Mouse (Mus musculus) forebrain, embryonic 11.5 days (tissue): ENCODE results near the gene Itpr1. TPM values are rescaled to one million over a fixed set of nuclear protein-coding genes. Genes with fewer than 3 reads are reported as not detected.

Experiments used
- ATAC-seq: fragments of 200-750 bp; cut with Nextera tagmentation; replicated peaks from 2 replicates; pipeline ENCODE4 v1.8.0; 2017; ENCODE audit warnings: moderate TSS enrichment; ENCODE audit not compliant: low FRiP score
- DNase-seq: peaks from one replicate; pipeline ENCODE4 v3.0.0-alpha.2; 2017; ENCODE audit warnings: low spot score
- H3K27ac ChIP-seq: fragments of 300-500 bp; sonication (generic); 2 replicates; pipeline ENCODE4 v1.5.1; 2014; ENCODE audit warnings: low read depth, low read length
- H3K27me3 ChIP-seq: fragments of 300-500 bp; sonication (generic); 2 replicates; pipeline ENCODE4 v1.6.1; 2014; ENCODE audit warnings: mild to moderate bottlenecking, low read length, mixed read lengths; ENCODE audit not compliant: control insufficient read depth, insufficient read depth
- H3K36me3 ChIP-seq: fragments of 300-500 bp; sonication (generic); 2 replicates; pipeline ENCODE4 v1.6.1; 2014; ENCODE audit warnings: mild to moderate bottlenecking, low read length, moderate library complexity, mixed read lengths; ENCODE audit not compliant: control insufficient read depth, insufficient read depth
- H3K4me1 ChIP-seq: fragments of 300-500 bp; sonication (generic); replicated peaks from 2 replicates; pipeline ENCODE4 v1.6.1; 2014; ENCODE audit warnings: low read length, mixed read lengths; ENCODE audit not compliant: control insufficient read depth, insufficient read depth
- H3K4me2 ChIP-seq: fragments of 300-500 bp; sonication (generic); 2 replicates; pipeline ENCODE4 v1.6.1; 2014; ENCODE audit warnings: low read depth, mild to moderate bottlenecking, low read length, moderate library complexity, mixed read lengths; ENCODE audit not compliant: severe bottlenecking
- H3K4me3 ChIP-seq: fragments of 300-500 bp; sonication (generic); 2 replicates; pipeline ENCODE4 v1.5.1; 2014; ENCODE audit warnings: low read depth, low read length
- H3K9ac ChIP-seq: fragments of 300-500 bp; sonication (generic); 2 replicates; pipeline ENCODE4 v1.6.1; 2014; ENCODE audit warnings: low read length
- H3K9me3 ChIP-seq: fragments of 300-500 bp; sonication (generic); 2 replicates; pipeline ENCODE4 v1.6.1; 2016; ENCODE audit warnings: low read length, mixed read lengths; ENCODE audit not compliant: control insufficient read depth
- WGBS: fragments of 180-500 bp; shearing (Covaris S2); extraction: QIAGEN DNeasy Blood & Tissue Kit; methylation state at CpG from one replicate; pipeline ENCODE4 v1.1.7; 2014; 5-methylcytosine and 5-hydroxymethylcytosine counted together
- polyA plus RNA-seq: library from polyadenylated mRNA; unstranded; fragments of >200 nt; fragmentation: Nextera tagmentation; extraction: Ambion mirVana; gene quantifications from 2 replicates; pipeline ENCODE4 v1.2.1, GENCODE M21; 2014

Itpr1 gene
- polyA plus RNA-seq, 1 experiment from 2014 or later: 8.1 TPM

DNA sequence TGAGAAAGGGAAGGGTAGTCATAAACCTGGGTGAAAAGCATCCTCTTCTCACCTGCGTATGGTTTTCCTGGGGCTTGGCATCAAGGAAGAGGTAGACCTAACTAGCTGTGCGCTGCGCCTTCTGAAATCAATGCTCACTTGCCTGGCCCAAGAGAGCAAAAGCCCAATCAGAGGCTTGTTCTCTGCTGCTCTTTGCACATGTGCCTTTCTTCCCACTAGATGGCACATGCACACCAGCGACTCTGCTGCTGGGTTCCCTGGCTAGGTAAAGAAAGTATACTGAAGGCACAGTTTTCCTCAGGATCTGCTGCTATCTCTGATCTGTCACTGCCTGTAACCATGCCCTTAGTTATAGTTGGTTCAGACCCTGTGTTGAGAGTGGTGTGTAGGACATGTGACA lies 154.5 kb downstream of the Itpr1 start:
- H3K36me3 ChIP-seq: no peaks in the 10 kb centered on the region
- DNase-seq (no peak), ATAC-seq (no peak)
- H3K9ac ChIP-seq: no peak overlapping the region
- H3K27ac ChIP-seq: no peak overlapping the region
- H3K4me1 ChIP-seq: no peaks in the 10 kb centered on the region
- H3K4me3 ChIP-seq: no peak overlapping the region
- H3K27me3 ChIP-seq: no peaks in the 10 kb centered on the region
- no peaks in the 10 kb centered on the region for H3K9me3 ChIP-seq
- H3K4me2 ChIP-seq: no peak overlapping the region
- 81% methylated on average over 4 of the region's 4 CpGs for WGBS

DNA sequence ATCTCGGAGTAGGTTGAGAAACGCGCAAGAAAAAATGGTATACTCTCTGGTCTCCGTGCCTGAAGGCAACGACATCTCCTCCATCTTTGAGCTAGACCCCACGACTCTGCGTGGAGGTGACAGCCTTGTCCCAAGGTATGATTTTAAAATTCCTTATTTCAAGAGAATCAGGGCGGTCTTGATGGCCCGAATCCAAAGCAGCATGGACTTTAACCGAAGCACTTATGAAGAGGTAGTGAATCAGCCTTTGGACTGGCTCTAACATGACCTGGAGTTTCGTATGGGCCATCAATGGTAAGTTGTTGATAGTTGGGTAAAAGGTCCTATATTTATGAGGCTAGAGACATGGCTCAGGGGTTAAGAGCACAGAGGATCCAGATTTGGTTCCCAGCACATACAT lies 156.1 kb downstream of the Itpr1 start:
- DNase-seq (no peak), ATAC-seq (no peak)
- Histone ChIP-seq H3K9ac (no peak overlapping the region), H3K27me3 (no peaks in the 10 kb centered on the region), H3K36me3 (no peaks in the 10 kb centered on the region), H3K4me2 (no peak overlapping the region), H3K4me1 (no peaks in the 10 kb centered on the region), H3K9me3 (no peaks in the 10 kb centered on the region), H3K4me3 (no peak overlapping the region), H3K27ac (no peak overlapping the region)
- WGBS: 94% methylated on average over 11 of the region's 11 CpGs

DNA sequence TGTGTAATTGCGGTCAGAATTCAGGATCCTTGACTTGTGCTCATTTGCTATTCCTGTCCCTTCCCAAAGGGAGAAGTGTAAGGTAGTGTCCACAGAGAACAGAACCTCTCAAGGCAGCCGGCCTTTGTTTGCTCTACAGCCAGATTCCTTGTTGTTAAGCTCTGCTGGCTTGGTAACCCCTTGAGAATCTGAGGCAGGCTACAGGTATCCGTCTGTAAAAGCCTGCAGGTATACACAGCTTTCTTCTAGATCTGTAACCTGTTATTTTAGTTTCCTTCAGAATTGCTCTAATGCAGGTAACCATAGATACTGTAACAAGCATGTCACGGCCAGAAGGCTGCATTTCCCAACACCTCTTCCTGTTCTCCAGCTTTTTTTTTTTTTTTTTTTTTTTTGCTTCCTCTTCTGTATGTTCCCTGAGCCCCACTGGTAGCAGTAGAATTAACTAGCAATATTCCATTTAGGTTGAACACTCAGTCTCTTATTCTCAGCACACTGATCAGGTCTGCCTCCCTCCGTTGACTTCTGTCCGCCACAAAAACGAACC lies 158.5 kb downstream of the Itpr1 start:
- DNase-seq: no peak
- H3K4me2 ChIP-seq: no peak overlapping the region
- no peaks in the 10 kb centered on the region for H3K27me3 ChIP-seq
- H3K4me3 ChIP-seq: no peak overlapping the region
- WGBS: 92% methylated on average over 7 of the region's 7 CpGs
- no peak overlapping the region for H3K27ac ChIP-seq
- H3K9me3 ChIP-seq: no peaks in the 10 kb centered on the region
- H3K36me3 ChIP-seq: no peaks in the 10 kb centered on the region
- ATAC-seq: no peak
- H3K9ac ChIP-seq: no peak overlapping the region
- H3K4me1 ChIP-seq: no peaks in the 10 kb centered on the region

DNA sequence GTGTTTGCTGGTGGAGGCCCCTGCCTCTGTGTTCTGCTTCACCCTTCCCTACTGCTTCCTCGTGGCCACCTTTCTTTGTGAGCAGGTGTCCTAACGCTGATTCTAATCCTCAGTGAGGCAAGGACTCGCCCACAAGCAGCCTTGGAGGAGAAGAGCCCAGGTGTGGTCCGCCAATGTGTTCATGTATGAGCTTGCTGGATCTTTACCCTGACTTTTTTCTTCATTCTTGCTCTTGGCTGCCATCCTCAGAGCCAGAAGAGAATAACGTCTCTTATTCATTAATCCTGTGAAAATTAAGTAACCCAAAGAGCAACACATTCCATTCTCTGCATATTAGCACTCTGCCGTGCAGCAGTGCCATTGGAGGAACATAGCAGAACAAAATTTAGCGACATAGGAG lies 161.1 kb downstream of the Itpr1 start:
- H3K27ac ChIP-seq: no peak overlapping the region
- H3K27me3 ChIP-seq: no peaks in the 10 kb centered on the region
- H3K36me3 ChIP-seq: no peaks in the 10 kb centered on the region
- WGBS: 78% methylated on average over 7 of the region's 7 CpGs
- no peak for ATAC-seq
- no peak overlapping the region for H3K4me3 ChIP-seq
- no peak overlapping the region for H3K4me2 ChIP-seq
- H3K9me3 ChIP-seq: no peaks in the 10 kb centered on the region
- DNase-seq: no peak
- H3K4me1 ChIP-seq: no peaks in the 10 kb centered on the region
- H3K9ac ChIP-seq: no peak overlapping the region

DNA sequence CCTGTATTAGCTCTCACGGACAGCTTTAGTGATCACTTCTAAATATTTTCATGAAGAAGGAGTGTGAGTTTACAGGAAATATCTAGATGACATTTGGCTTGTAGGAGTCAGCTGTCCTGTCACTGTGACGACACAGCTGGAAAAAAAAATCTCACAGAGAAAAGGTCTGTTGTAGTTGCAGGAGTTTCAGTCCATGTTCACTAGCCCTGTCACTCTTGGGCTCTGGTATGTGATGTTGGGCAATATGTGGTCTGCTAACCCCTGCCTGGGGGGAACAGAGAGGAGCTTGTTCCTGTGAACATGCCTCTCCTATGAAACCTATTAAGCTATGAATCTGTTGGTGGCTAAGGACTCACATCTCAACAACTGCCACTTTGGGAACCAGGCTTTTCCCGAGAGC lies 166.1 kb downstream of the Itpr1 start:
- Histone ChIP-seq H3K4me2 (no peak overlapping the region), H3K9me3 (no peaks in the 10 kb centered on the region), H3K4me3 (no peak overlapping the region), H3K36me3 (peaks cover 3% of the 10 kb centered on the region; the same call in 1 of the 2 replicates), H3K27me3 (no peaks in the 10 kb centered on the region), H3K27ac (no peak overlapping the region), H3K4me1 (no peaks in the 10 kb centered on the region), H3K9ac (no peak overlapping the region)
- WGBS: 95% methylated on average over 3 of the region's 3 CpGs
- no peak for DNase-seq
- ATAC-seq: no peak

DNA sequence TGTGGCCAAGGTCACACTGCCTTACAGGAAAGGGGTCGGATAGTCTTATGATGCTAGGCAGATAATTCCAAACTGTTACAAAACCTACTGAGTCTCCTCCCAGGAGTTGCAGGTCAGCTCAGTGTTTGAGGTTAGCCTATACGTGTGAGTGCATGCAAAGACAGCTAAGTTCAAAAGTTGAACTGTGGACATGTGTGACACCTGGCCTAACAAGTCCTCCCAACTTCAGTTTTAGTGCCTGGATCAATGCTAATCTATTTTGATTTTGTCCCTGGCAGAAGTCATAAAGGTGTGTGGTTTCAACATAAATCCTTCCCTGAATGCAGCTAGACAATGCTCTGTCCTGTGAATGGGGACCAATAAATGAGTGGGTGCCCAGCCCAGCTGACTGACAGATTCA lies 167.3 kb downstream of the Itpr1 start:
- no peak overlapping the region for H3K4me3 ChIP-seq
- DNase-seq: no peak
- no peak overlapping the region for H3K9ac ChIP-seq
- H3K4me1 ChIP-seq: no peaks in the 10 kb centered on the region
- no peaks in the 10 kb centered on the region for H3K9me3 ChIP-seq
- ATAC-seq: no peak
- H3K27me3 ChIP-seq: no peaks in the 10 kb centered on the region
- H3K36me3 ChIP-seq: peaks cover 3% of the 10 kb centered on the region; the same call in 1 of the 2 replicates
- no peak overlapping the region for H3K4me2 ChIP-seq
- H3K27ac ChIP-seq: no peak overlapping the region
- 92% methylated on average over 2 of the region's 2 CpGs for WGBS

DNA sequence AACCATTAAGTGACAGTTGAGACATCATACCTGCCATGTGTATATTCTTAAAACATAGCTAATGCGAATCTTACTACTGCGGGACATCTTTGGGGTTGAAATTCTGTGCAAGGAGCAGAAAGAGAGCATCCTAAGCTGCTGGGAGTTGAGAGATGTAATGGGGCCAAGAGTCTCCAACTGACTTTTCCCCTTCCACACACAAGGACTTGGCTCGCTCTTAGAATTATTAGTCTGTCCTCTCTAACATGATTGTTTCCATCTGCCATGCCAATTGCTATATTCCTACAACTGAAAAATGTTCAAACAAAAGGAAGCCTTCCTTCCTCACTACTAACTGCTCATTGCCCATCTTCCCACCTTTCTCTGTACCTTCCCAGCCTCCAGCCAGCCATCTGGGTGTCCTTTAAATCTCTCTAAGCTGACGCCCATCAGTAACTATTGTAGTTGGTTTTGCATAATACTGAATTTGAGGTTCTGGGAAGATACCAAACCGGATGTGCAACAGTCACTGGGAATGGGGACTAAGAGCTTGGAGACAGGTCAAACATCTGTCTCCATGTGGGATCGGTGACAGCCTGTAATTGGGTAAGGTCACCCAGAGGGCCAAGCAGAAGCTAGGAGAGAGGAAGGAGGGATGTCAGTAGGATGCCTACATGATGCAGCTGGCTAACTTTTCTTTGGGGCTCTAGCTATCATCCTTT lies 177.9 kb downstream of the Itpr1 start:
- H3K4me2 ChIP-seq: no peak overlapping the region
- no peaks in the 10 kb centered on the region for H3K9me3 ChIP-seq
- H3K27me3 ChIP-seq: no peaks in the 10 kb centered on the region
- DNase-seq (no peak), ATAC-seq (no peak)
- WGBS: 88% methylated on average over 6 of the region's 6 CpGs
- no peak overlapping the region for H3K4me3 ChIP-seq
- H3K9ac ChIP-seq: no peak overlapping the region
- no peak overlapping the region for H3K27ac ChIP-seq
- H3K36me3 ChIP-seq: no peaks in the 10 kb centered on the region; the same call in 1 of the 2 replicates
- H3K4me1 ChIP-seq: no peaks in the 10 kb centered on the region

DNA sequence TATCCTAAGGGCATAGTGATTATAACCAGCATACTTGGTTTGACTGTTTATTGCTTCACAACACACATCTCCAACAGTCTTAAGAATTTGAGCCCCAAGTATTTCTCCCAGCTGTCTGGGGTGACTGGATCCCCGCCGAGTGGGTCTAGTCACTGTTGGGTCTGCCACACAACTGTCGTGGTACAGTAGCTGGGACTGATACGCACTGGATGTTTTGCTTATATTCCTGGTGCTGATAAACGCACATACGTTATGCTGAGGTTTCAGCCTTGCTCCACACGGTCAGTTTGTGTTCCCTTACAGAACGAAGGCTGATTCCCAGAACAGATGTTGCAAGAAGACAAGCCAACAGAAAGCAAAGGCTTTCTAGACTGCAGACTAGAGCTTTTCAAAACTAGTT lies 180.2 kb downstream of the Itpr1 start:
- no peak overlapping the region for H3K9ac ChIP-seq
- no peak overlapping the region for H3K4me2 ChIP-seq
- DNase-seq (no peak), ATAC-seq (no peak)
- H3K4me1 ChIP-seq: no peaks in the 10 kb centered on the region
- 96% methylated on average over 8 of the region's 8 CpGs for WGBS
- H3K27ac ChIP-seq: no peak overlapping the region
- H3K9me3 ChIP-seq: no peaks in the 10 kb centered on the region
- H3K4me3 ChIP-seq: no peak overlapping the region
- no peaks in the 10 kb centered on the region for H3K27me3 ChIP-seq
- no peaks in the 10 kb centered on the region; the same call in 1 of the 2 replicates for H3K36me3 ChIP-seq

DNA sequence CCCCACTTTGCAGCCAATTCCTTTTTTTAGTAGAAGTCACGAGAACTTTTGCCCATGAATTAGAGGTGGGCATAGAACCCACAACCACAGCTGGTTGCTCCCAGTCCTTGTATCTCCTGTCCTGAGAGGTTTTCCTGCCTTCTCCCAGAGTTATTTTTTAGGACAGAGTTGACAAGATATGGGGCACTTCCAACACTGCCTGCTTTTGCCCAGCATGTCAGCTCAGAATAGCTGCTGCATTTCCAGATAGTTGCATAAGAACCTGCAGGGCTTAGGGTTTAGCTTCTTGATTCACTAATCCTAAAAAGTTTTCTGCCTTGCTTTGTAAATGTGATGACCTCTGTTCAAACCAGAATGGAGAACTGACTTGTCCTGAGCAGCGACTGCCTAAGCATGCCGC lies 185.1 kb downstream of the Itpr1 start:
- H3K27me3 ChIP-seq: no peaks in the 10 kb centered on the region
- 81% methylated on average over 3 of the region's 3 CpGs for WGBS
- no peak overlapping the region for H3K27ac ChIP-seq
- H3K4me1 ChIP-seq: no peaks in the 10 kb centered on the region
- H3K9me3 ChIP-seq: no peaks in the 10 kb centered on the region
- H3K4me3 ChIP-seq: no peak overlapping the region
- no peak overlapping the region for H3K9ac ChIP-seq
- H3K4me2 ChIP-seq: no peak overlapping the region
- DNase-seq: no peak
- no peaks in the 10 kb centered on the region for H3K36me3 ChIP-seq
- ATAC-seq: no peak
